Mouse (Mus musculus) megakaryocyte progenitor cell, adult 5-6 weeks (primary cell): ENCODE results near the gene Pax7. TPM values are rescaled to one million over a fixed set of nuclear protein-coding genes. Genes with fewer than 3 reads are reported as not detected.

Experiments used
- ATAC-seq: replicated peaks from 2 replicates; pipeline ENCODE4 v1.8.0; 2016; ENCODE audit warnings: mild to moderate bottlenecking, moderate TSS enrichment, inconsistent platforms; ENCODE audit not compliant: poor library complexity
- total RNA-seq, 2 experiments: library from RNA; stranded (forward) in 1 of 2; stranded (reverse) in 1 of 2; fragments of 157-497, 149-512 nt in 1 of 2; fragments of 200-1000 nt in 1 of 2; gene quantifications; 2 replicates each; pipeline versions ENCODE4 v1.2.3 to v1.2.4; 2015 to 2017

Pax7 gene
- total RNA-seq, 2 experiments from 2014 or later = not detected

GRCm38 (mm10) chr4:139831501-139832230, 1.7 kb downstream of the Pax7 start:
- no peak for ATAC-seq

DNA sequence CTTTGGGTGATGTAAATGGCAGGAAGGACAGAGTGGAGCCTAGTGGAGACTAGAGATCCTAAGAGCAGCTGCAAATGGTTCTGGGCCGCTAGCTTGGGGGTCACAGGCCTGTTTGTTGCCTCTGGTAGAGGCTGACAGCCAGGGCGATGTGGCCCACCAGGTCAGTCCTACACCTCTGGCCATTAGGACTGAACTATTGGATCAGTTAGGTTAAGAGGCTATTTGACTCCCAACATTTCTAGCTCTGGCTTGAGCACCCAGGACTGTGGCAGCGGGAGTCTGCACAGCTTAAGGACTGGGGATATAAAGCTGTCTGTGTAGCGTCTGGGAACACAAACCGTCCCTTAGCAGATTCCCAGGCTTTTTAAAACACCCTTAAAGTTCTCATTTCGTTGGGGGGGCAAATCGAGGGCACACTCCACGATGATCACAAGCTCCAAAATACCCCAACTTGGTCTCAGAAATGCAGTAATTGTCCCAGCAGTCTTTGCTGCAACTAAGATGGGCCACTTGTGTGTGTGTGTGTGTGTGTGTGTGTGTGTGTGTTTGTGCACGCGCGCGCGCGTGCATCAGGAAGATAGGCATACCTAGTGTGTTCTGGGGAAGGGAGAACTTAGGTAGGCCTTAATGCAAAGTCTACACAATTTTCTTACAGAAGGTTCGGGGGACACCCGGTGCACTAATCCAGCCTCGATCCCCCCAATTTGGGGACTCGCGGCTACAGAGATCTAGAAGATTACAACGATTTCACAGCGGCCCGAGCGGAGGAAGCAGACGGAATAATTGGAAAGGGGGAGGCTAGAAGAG, 2.5 kb downstream of the Pax7 start:
- no peak for ATAC-seq

- no peak for ATAC-seq
These were observed 3.3 kb downstream of the Pax7 start for GRCm38 (mm10) chr4:139830053-139830452.

DNA sequence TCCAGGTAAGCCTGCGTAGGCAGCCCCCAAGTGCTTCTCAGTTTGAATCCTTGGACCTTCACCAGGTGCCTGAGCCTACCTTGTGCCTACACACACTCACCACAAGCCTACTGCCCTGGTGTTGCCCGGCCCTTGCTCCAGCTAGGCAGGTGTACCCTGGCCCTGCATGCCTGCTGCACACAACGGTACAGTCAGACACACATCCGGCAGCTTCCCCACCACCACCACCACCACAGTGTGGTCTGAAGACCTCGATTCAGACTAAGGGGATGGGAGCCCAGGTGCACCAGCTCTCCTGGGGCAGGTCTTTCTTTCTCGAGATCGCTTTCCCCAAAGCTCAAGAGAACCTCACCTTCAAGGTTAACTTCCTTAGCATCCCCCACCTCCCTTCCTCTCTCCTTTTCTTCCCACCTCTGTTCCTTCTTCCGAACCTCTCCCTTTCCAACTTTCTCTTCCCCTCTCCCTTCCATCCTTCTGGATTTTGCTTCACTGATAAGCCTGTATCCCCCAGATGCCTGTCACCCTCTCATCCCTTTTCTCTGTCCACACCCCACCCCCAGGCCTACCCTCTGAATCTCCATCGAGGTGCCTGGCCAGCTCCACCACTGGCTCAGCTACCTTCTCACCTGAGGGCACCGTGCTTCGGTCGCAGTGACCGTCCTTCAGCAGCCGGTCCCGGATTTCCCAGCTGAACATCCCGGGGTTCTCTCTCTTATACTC, 4.3 kb downstream of the Pax7 start:
- ATAC-seq = no peak

DNA sequence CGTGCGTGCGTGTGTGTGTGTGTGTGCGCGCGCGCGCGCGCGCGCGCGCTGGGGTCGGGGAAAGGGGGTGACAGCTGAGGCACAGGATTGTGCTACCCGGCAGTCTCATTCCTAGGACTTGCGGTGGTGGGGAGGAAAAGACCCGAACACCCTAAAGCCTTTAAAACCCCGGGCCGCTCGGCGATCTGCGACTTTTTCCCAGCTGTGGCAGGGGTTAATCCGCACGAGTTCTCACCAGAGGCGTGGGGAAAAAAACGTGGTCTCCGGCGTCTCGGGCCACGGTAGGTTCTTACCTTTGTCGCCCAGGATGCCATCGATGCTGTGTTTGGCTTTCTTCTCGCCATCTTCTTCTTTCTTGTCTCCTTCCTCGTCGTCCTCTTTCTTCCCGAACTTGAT, 5.0 kb downstream of the Pax7 start:
- ATAC-seq = no peak

DNA sequence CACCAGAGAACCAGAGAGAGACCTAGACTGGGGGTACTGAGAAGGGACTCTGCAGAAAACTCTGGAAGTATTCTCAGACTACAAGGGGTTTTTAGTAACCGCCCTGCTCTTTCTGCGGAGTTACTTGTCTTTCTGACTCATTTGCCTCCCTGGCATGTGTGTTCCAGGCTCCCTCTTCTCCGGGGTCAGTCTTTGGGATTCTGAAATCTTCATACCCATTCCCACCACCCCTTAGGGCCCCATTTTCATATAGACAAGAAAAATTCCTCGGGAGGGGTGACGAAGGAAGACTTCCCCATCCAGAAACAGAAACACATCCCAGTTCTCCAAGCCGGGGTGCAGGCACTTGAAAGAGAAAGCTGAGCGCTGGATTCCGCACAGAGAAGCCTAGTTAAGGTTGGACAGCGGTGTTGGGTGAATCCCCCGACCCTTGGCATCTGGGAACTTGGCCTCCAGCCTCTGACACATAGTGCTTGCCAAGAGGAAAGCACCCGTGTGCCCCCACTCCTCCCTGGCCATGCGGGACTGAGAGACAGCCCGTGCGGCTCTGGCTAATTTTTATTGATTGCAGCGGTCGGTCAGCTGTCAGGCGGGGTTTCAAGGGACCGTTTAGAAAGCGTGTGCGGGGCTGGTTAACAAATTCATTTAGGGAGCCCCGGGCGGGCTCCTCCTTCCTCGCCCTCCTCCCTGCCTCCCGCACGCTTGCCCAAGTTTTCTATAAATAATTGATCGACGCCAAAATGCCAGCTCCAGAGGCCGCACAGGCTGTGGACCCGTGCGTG, 5.6 kb downstream of the Pax7 start:
- no peak for ATAC-seq

GRCm38 (mm10) chr4:139826231-139826630, 7.1 kb downstream of the Pax7 start:
- ATAC-seq = no peak

- no peak for ATAC-seq
These were observed 7.8 kb downstream of the Pax7 start for GRCm38 (mm10) chr4:139825326-139826112.

- no peak for ATAC-seq
These were observed 8.6 kb downstream of the Pax7 start for GRCm38 (mm10) chr4:139824572-139825325.

DNA sequence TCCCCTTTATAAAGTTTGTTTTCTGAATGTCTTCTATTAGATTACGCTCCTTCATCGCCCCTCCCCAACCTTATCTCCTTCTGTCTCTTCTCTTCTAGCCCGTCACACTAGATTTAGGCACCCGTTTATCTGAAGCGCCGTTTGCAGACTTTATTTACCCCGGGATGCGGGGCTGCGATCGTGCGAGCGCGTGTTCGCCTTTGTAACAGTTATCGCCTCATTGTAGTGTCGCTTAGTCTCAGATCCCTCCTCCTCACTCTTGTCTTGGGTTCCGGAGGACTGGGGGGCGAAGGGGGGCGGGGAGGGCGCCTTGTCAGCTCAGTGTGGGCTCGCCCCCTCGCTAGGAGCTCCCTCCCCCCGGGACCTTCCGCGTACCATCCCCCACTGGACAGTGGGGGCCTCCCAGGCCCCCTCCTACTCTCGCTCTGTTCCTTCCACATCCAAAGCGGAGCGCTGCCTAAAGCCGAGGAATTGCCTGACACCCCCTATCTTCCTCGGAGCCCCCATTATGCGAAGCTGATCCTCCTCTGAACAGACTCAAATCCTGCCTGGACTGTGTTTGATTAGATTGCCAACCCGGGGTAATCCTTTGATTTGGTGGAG, 9.4 kb downstream of the Pax7 start:
- ATAC-seq = no peak

- ATAC-seq = no peak
These were observed 10.0 kb downstream of the Pax7 start for GRCm38 (mm10) chr4:139823138-139823869.

- ATAC-seq = no peak
These were observed 10.9 kb downstream of the Pax7 start for GRCm38 (mm10) chr4:139822214-139823137.

- ATAC-seq = no peak
These were observed 11.7 kb downstream of the Pax7 start for GRCm38 (mm10) chr4:139821491-139822160.

GRCm38 (mm10) chr4:139821071-139821470, 12.3 kb downstream of the Pax7 start:
- ATAC-seq = no peak

DNA sequence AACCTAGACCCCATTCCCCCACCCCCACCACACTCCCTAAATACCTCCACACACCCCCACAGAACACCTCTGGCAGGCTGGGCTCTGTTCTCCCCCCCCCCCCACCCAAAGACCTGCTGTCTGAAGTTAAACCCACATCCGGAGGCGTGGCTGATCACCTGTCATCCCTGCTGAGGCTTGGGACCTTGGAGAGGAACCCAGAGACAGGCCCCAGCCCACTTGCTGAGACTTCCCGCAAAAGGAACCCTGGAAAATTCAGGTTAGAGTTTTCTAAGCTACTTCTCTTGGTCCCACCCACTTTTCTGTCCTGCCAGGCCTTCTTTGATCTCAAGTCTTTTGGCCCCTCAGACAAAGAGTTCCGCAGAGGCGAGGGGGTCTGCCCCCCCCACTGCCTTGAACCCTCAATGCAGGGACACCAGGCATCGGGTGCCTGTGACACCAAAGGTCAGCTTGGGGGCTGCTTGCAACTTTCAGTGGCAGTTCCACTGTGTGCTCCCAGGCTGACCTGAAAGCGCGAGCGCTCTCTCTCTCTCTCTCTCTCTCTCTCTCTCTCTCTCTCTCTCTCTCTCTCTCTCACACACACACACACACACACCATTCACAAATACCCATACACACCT, 13.8 kb downstream of the Pax7 start:
- no peak for ATAC-seq

DNA sequence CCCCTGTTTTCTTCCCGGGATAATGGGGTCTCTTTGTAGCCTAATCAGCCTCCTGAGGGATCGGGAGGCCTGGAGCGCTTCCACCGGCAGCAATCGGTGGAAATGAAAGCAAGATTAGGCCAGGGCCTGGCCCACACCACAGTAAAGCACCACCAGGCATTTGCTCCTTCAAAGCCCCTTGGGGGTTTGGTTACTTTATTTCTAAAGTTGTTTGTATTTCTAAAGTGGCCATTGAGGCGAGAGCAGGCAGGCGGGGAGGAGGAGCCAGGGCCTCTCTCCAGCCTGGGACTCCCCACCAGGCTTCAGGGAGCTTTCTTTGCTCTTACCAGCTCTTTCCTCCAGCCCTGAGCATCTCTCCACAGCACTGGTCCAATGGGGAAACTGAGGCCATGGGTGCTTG, 15.2 kb downstream of the Pax7 start:
- ATAC-seq = no peak
